Mouse (Mus musculus): ENCODE measurements around the gene Nr6a1.

The Nr6a1 gene

DNA sequence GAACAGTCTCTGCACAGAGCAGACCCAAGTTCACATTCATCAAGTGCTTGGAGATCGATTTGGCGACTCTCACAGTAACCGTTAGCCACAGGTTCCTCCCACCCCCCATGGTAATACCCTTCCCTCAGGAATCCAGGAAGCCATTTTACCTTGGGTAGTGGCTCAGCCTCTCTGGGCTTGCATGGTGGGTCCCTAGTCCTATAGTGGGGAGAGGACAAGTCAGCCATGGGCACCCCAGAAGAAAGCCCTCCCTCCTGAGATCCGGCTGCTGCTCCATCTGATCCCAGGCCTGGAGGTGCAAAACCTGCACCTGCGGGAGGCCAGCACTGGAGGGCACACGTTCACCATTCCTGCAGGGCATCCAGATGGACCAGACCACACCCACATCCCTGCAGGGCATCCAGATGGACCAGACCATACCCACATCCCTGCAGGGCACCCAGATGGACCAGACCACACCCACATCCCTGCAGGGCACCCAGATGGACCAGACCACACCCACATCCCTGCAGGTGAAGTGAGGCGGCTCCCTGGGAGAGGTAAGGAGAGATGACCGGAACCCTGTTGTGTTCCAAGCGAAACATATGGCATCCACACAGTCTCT lies 252.0 kb downstream of the Nr6a1 start:
- no peak for DNase-seq (ENCODE audit: low read depth, low spot score)
